Mouse (Mus musculus): ENCODE measurements around the gene Rab7b.

DNA sequence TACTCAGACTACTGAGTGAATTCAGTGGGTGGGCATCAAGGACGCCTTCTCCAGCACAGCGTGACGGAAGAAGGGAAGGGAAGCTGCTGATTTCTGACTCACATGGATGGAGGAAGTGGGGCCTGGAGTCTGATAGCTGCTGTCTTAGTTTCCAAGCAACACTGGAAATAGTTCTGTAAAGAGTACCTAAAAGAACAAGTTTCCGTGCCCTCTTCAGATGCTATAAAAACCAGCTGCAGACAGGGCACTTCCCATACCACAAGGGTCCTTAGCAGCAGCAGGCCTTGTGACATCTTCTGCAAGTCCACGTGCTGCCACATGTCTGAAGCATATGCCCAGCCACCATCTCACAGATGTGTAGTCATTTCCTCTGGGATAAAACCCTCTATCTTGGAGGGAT lies 8.9 kb upstream of the Rab7b start:
- TF ChIP-seq CTCF (conservative IDR thresholded peaks at IDR 0.05; ENCODE audit: low read length) = no peak
- TF ChIP-seq POU5F1 (IDR thresholded peaks at IDR 0.05; ENCODE audit: borderline replicate concordance, low read length) = no peak
- no peak for TF ChIP-seq NANOG (IDR thresholded peaks at IDR 0.05; ENCODE audit: borderline replicate concordance, low read length)

All from E14TG2a.4 (cell line).